Mouse (Mus musculus): ENCODE measurements around the gene Lrrc74b.

DNA sequence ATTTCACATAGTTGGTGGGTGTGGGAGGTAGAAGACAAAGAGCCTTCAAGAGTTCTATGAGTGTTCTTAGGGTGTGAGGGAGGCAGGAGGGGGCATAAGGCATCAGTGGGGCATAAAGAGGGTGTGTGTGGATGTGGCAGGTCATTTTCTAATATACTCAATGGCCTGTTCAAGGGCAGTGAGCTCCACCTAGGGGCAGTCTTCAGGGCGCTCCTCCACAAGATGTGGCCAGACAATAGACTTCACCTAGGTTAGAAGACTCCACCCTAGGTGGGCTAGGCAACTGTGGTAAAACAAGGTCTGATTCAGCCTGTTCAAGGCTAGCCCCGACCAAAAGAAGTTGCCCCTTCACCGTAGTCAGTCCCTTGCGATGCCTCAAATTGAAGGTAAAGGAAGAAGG lies 28.8 kb downstream of the Lrrc74b start:
- TF ChIP-seq CTCF (IDR thresholded peaks at IDR 0.05; ENCODE audit: low read depth, low read length), result no peak
- no peak for TF ChIP-seq TAL1 (conservative IDR thresholded peaks at IDR 0.05; ENCODE audit: low read depth, low read length)
- no peak for TF ChIP-seq POLR2AphosphoS5 (IDR thresholded peaks at IDR 0.05; ENCODE audit: insufficient replicate concordance, low read depth, low read length)
- TF ChIP-seq GATA2 (IDR thresholded peaks at IDR 0.05; ENCODE audit: borderline replicate concordance, low read depth, low read length), result no peak
